Mouse (Mus musculus) cortical plate, adult 2 months (tissue): Measurements from ENCODE around the gene Mlh1. TPM values are rescaled to one million over a fixed set of nuclear protein-coding genes. Genes with fewer than 3 reads are reported as not detected.

Experiments used
- H3K27ac ChIP-seq: fragments of 200-500 bp; 2 replicates; pipeline ENCODE4 v1.5.1; 2012; ENCODE audit warnings: low read length, control low read depth, inconsistent platforms; ENCODE audit not compliant: insufficient read depth
- H3K4me1 ChIP-seq: fragments of 200-500 bp; 2 replicates; pipeline ENCODE4 v1.6.1; 2011; ENCODE audit warnings: low read length; ENCODE audit not compliant: control insufficient read depth, insufficient read depth
- H3K4me3 ChIP-seq: fragments of 200-500 bp; 2 replicates; pipeline ENCODE4 v1.5.1; 2011; ENCODE audit warnings: mild to moderate bottlenecking, low read length, control low read depth; ENCODE audit not compliant: insufficient read depth
- CTCF ChIP-seq: fragments of 200-500 bp; IDR thresholded peaks from 2 replicates; pipeline ENCODE4 v1.5.1; 2011; ENCODE audit warnings: mild to moderate bottlenecking, control low read depth, low read length; ENCODE audit not compliant: insufficient read depth; ENCODE audit errors: extremely low read depth
- POLR2A ChIP-seq: fragments of 200-500 bp; IDR thresholded peaks from 2 replicates; pipeline ENCODE4 v1.6.1; 2011; ENCODE audit warnings: mild to moderate bottlenecking, low read length, control low read depth; ENCODE audit not compliant: insufficient read depth; ENCODE audit errors: extremely low read depth
- polyA plus RNA-seq: library from polyadenylated mRNA; depleted of rRNA; stranded (reverse); fragments of >200 nt; gene quantifications from 2 replicates; pipeline ENCODE4 v1.2.3, GENCODE M21; 2012; rRNA removed

The Mlh1 gene
- polyA plus RNA-seq, 1 experiment: 28.4 TPM

- no peak for TF ChIP-seq CTCF
- TF ChIP-seq POLR2A: no peak
- H3K27ac ChIP-seq: no peak overlapping the region
- peaks cover 1% of the 10 kb centered on the region; the same call in 1 of the 2 replicates for H3K4me1 ChIP-seq
- no peak overlapping the region for H3K4me3 ChIP-seq
Observed at GRCm38 (mm10) chr9:111200208-111200607, 71.4 kb downstream of the Mlh1 start.

- TF ChIP-seq CTCF: no peak
- TF ChIP-seq POLR2A: no peak
- no peaks in the 10 kb centered on the region; the same call in 1 of the 2 replicates for H3K4me1 ChIP-seq
- no peak overlapping the region for H3K27ac ChIP-seq
- no peak overlapping the region for H3K4me3 ChIP-seq
Observed at GRCm38 (mm10) chr9:111198332-111198731, 73.3 kb downstream of the Mlh1 start.

DNA sequence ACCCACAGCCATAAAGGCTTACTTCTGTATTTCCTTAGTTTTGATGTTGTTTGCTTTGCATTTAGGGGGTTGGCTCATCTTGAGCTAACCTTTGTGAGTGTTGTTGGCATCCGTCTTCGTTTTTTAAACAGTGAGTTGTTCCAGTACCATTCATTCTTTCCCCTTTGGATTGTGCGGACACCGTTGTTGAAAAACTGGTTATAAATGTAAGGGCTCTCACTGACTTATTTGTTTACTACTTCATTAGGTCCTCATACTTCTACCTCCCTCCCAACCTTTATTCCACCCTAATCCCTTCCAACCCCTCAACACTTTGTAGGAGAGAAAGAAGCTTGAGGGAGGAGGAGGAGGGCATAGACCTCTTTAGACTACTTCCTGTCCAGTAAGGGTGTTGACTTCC, 73.9 kb downstream of the Mlh1 start:
- no peak for TF ChIP-seq POLR2A
- Histone ChIP-seq H3K4me1 (no peaks in the 10 kb centered on the region; the same call in 1 of the 2 replicates), H3K27ac (no peak overlapping the region), H3K4me3 (no peak overlapping the region)

GRCm38 (mm10) chr9:111197116-111197515, 74.5 kb downstream of the Mlh1 start:
- TF ChIP-seq CTCF: no peak
- no peak for TF ChIP-seq POLR2A
- Histone ChIP-seq H3K4me3 (no peak overlapping the region), H3K4me1 (no peaks in the 10 kb centered on the region; the same call in 1 of the 2 replicates), H3K27ac (no peak overlapping the region)

GRCm38 (mm10) chr9:111193211-111193610, 78.4 kb downstream of the Mlh1 start:
- no peak for TF ChIP-seq POLR2A
- no peak for TF ChIP-seq CTCF
- H3K4me3 ChIP-seq: no peak overlapping the region
- no peaks in the 10 kb centered on the region; the same call in 1 of the 2 replicates for H3K4me1 ChIP-seq
- H3K27ac ChIP-seq: no peak overlapping the region

- no peak for TF ChIP-seq CTCF
- no peak for TF ChIP-seq POLR2A
- H3K4me3 ChIP-seq: no peak overlapping the region
Observed at GRCm38 (mm10) chr9:111188731-111189130, 82.9 kb downstream of the Mlh1 start.

GRCm38 (mm10) chr9:111186861-111187260, 84.7 kb downstream of the Mlh1 start:
- Histone ChIP-seq H3K27ac (no peak overlapping the region), H3K4me1 (peaks cover 5% of the 10 kb centered on the region), H3K4me3 (no peak overlapping the region)
- TF ChIP-seq POLR2A: no peak
- no peak for TF ChIP-seq CTCF

More at GRCm38 (mm10) chr9:111188731-111189130, 82.9 kb downstream of the Mlh1 start:
- H3K27ac ChIP-seq: no peak overlapping the region
- H3K4me1 ChIP-seq: no peaks in the 10 kb centered on the region

DNA sequence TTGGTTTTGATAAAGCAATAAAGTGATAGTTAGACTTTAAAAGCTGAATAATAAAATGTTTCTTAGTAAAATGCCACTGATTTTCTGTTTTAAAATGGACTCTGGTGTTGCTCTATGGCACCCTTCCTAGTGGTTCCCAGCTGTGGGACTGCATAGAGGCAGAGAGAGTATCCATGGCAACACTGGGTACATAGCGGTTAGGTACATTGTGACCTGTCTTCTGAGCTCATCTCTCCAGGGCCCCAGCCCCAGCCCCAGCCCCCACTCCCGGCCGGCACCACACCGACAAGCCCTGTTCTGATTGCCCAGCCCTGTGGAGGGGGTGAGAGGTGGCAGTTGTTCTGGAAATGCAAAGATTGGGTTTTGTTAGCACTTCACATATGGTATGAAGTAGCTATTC, 86.7 kb downstream of the Mlh1 start:
- H3K4me3 ChIP-seq: no peak overlapping the region
- no peak overlapping the region for H3K27ac ChIP-seq
- TF ChIP-seq POLR2A (no peak), CTCF (no peak)
- H3K4me1 ChIP-seq: peaks cover 5% of the 10 kb centered on the region

GRCm38 (mm10) chr9:111182176-111182575, 89.4 kb downstream of the Mlh1 start:
- Histone ChIP-seq H3K27ac (no peak overlapping the region), H3K4me3 (no peak overlapping the region), H3K4me1 (peaks cover 5% of the 10 kb centered on the region)
- no peak for TF ChIP-seq POLR2A
- TF ChIP-seq CTCF: no peak

GRCm38 (mm10) chr9:111178971-111179370, 92.6 kb downstream of the Mlh1 start:
- Histone ChIP-seq H3K4me3 (no peak overlapping the region), H3K27ac (no peak overlapping the region), H3K4me1 (peaks cover 5% of the 10 kb centered on the region)
- TF ChIP-seq POLR2A (no peak), CTCF (no peak)

Other genes starting within 250 kb of the Mlh1 start
- 1.9 and 2.1 TPM in 2 replicates for gene Ccrl2, start 214.3 kb downstream of the Mlh1 start, polyA plus RNA-seq
- gene Lrrfip2, start 154.2 kb downstream of the Mlh1 start, polyA plus RNA-seq: 55.5 and 59.5 TPM in 2 replicates
- gene Epm2aip1, start 138 bp upstream of the Mlh1 start, polyA plus RNA-seq: 41.1 and 42.6 TPM in 2 replicates
- 383 and 430 TPM in 2 replicates for gene Trank1, start 39.9 kb upstream of the Mlh1 start, polyA plus RNA-seq
- gene Dclk3, start 167.3 kb upstream of the Mlh1 start, polyA plus RNA-seq: 24.8 and 28.7 TPM in 2 replicates